Mouse (Mus musculus) midbrain, embryonic 13.5 days (tissue): Measurements from ENCODE around the gene Cdh26. TPM values are rescaled to one million over a fixed set of nuclear protein-coding genes. Genes with fewer than 3 reads are reported as not detected.

ENCODE experiments used
- ATAC-seq: fragments of 200-750 bp; cut with Nextera tagmentation; 2 replicates; pipeline ENCODE4 v1.8.0; 2017; ENCODE audit warnings: mild to moderate bottlenecking, moderate TSS enrichment, moderate library complexity
- H3K27ac ChIP-seq: fragments of 300-500 bp; sonication (generic); 2 replicates; pipeline ENCODE4 v1.5.1; 2015; ENCODE audit warnings: inconsistent platforms, mild to moderate bottlenecking, moderate library complexity
- H3K27me3 ChIP-seq: fragments of 300-500 bp; sonication (generic); 2 replicates; pipeline ENCODE4 v1.6.1; 2015; ENCODE audit warnings: mild to moderate bottlenecking, inconsistent platforms
- H3K36me3 ChIP-seq: fragments of 300-500 bp; sonication (generic); 2 replicates; pipeline ENCODE4 v1.6.1; 2015; ENCODE audit warnings: mild to moderate bottlenecking, inconsistent platforms
- H3K4me1 ChIP-seq: fragments of 300-500 bp; sonication (generic); replicated peaks from 2 replicates; pipeline ENCODE4 v1.6.1; 2015; ENCODE audit warnings: inconsistent platforms
- H3K4me2 ChIP-seq: fragments of 300-500 bp; sonication (generic); replicated peaks from 2 replicates; pipeline ENCODE4 v1.6.1; 2015; ENCODE audit warnings: moderate library complexity, mild to moderate bottlenecking, inconsistent platforms
- H3K4me3 ChIP-seq: fragments of 300-500 bp; sonication (generic); replicated peaks from 2 replicates; pipeline ENCODE4 v1.5.1; 2015; ENCODE audit warnings: mild to moderate bottlenecking, inconsistent platforms
- H3K9ac ChIP-seq: fragments of 300-500 bp; sonication (generic); replicated peaks from 2 replicates; pipeline ENCODE4 v1.6.1; 2015; ENCODE audit warnings: mild to moderate bottlenecking, inconsistent platforms
- H3K9me3 ChIP-seq: fragments of 300-500 bp; sonication (generic); 2 replicates; pipeline ENCODE4 v1.6.1; 2016; ENCODE audit warnings: mild to moderate bottlenecking, inconsistent platforms
- WGBS: fragments of 180-500 bp; shearing (Covaris S2); methylation state at CpG from one replicate; pipeline ENCODE4 v1.1.7; 2015; 5-methylcytosine and 5-hydroxymethylcytosine counted together
- polyA plus RNA-seq: library from polyadenylated mRNA; unstranded; fragments of >200 nt; fragmentation: Nextera tagmentation; extraction: Ambion mirVana; gene quantifications from 2 replicates; pipeline ENCODE4 v1.2.1, GENCODE M21; 2015

Cdh26 gene
- 0.16 and 0.22 TPM in 2 replicates for polyA plus RNA-seq

DNA sequence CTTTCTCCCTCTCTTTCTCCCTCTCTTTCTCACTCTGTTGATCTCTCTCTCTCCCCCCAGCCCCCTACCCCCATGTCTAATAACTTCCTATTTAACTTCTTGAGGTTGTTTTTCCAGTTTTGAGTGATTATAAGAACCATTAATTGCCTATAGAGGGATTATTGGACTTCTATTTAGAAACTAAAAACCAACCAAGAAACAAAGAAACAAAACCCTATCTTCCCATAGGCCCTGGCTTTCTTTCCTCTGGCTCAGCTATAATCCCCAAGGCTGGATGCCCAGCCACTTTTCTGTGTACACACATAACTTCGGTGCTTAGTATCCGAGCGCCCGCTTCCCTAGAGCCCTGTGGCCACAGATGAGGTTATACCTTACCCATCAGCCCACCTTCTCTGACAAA, at the start of gene Cdh26:
Gene Cdh26 (plus strand): TSS at position 301 of the 400 bp plus-strand sequence.
- no peak within 1 kb of the TSS for H3K4me3 ChIP-seq
- H3K27me3 ChIP-seq = no peaks in the 10 kb centered on the region
- no peak within 1 kb of the TSS for H3K9ac ChIP-seq
- H3K4me1 ChIP-seq = 0 out of 2 replicates have a peak, but pooled peaks cover 5% of the 10 kb centered on the region
- no peak within 1 kb of the TSS for H3K4me2 ChIP-seq
- H3K36me3 ChIP-seq = no peaks in the 10 kb centered on the region
- WGBS = 85% methylated on average over 4 of the region's 4 CpGs
- H3K27ac ChIP-seq = no peak within 1 kb of the TSS
- ATAC-seq = no peak
- no peaks in the 10 kb centered on the region for H3K9me3 ChIP-seq

GRCm38 (mm10) chr2:178407053-178407815, 23.1 kb upstream of the Cdh26 start, which contains the start of gene Sycp2:
Gene Sycp2, minus strand, starts transcription at chr2:178407685.
- H3K4me3 ChIP-seq = no peak within 1 kb of the TSS
- H3K36me3 ChIP-seq = no peaks in the 10 kb centered on the region
- WGBS = 87% methylated on average over 52 of the region's 52 CpGs
- 0 out of 2 replicates have a peak, but pooled peaks cover 2% of the 10 kb centered on the region for H3K4me1 ChIP-seq
- H3K4me2 ChIP-seq = no peak within 1 kb of the TSS
- H3K9ac ChIP-seq = no peak within 1 kb of the TSS
- H3K27ac ChIP-seq = no peak within 1 kb of the TSS
- ATAC-seq = peak; percentile 37; the same call in 1 of the 2 replicates
- H3K9me3 ChIP-seq = peaks cover 7% of the 10 kb centered on the region; the same call in 1 of the 2 replicates
- 0 out of 2 replicates have a peak, but pooled peaks cover under 1% of the 10 kb centered on the region for H3K27me3 ChIP-seq

DNA sequence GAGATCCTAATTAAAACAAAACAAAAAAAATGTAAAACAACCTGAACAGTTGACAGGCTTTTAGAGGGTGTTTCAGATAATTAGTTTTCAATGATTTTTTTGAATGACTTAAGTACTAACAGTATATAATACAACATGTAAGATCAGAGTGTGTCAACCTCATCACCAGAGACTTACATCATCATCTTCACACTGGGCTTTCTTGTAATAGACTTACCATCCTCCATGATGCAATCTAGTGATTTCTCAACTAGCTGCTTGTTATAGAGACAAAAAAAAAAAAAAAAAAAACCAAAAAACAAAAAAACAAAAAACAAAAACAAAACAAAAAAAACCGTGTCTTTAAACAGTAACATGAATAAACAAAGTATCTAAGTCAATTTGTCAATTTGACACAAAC, 21.3 kb upstream of the Cdh26 start:
- Histone ChIP-seq H3K36me3 (no peaks in the 10 kb centered on the region), H3K4me2 (no peak overlapping the region), H3K4me3 (no peak overlapping the region), H3K27me3 (peaks cover 19% of the 10 kb centered on the region), H3K9ac (no peak overlapping the region), H3K27ac (no peak overlapping the region), H3K9me3 (peaks cover 7% of the 10 kb centered on the region; the same call in 1 of the 2 replicates), H3K4me1 (peaks cover 13% of the 10 kb centered on the region)
- ATAC-seq = no peak
- WGBS = 78% methylated on average over 1 of the region's 1 CpGs

DNA sequence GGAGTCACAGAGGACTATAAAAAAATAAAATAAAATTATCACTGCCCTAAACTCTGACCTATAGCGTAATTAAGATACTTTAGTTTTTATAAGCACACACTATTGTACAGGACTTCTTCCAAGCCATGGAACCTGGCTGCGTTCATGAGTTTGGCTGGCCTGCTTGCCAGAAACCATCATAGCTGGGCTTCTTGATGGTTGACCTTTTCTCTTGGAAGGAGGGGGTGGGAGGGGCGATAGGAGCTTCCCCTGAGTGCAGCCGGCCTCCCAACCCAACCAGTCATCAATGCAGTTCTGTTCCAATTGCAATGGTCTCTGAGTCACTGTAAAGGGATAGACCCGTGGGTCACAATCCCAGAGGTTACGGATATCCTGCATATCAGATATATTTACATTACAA, 20.0 kb upstream of the Cdh26 start:
- peaks cover 7% of the 10 kb centered on the region; the same call in 1 of the 2 replicates for H3K9me3 ChIP-seq
- ATAC-seq = no peak
- H3K4me2 ChIP-seq = no peak overlapping the region
- no peak overlapping the region for H3K4me3 ChIP-seq
- WGBS = 84% methylated on average over 6 of the region's 6 CpGs
- H3K27ac ChIP-seq = no peak overlapping the region
- no peaks in the 10 kb centered on the region for H3K36me3 ChIP-seq
- H3K9ac ChIP-seq = no peak overlapping the region
- peaks cover 20% of the 10 kb centered on the region for H3K27me3 ChIP-seq
- peaks cover 22% of the 10 kb centered on the region for H3K4me1 ChIP-seq

DNA sequence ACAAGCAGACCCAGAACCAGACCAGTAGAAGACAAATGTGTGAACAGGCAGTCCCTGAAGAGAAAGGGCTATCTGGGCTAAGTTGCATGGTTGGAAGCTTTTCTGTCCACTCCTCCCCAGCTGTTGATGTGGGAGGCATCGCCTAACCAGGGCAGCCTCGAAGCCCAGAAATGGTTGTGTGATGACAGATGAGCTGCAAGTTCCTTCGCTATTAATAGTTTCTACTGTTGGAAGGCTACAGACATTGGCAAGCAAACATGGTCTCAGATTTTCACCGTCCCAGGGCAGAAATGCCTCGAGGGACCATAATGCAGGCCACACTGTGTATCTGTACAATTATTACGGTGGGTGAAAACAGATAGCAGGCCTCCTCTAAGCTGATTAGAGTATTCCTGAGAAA, 17.7 kb upstream of the Cdh26 start:
- Histone ChIP-seq H3K4me2 (no peak overlapping the region; the same call in 1 of the 2 replicates), H3K9me3 (peaks cover 2% of the 10 kb centered on the region; the same call in 1 of the 2 replicates), H3K27me3 (peaks cover 23% of the 10 kb centered on the region), H3K9ac (no peak overlapping the region), H3K27ac (no peak overlapping the region), H3K4me3 (no peak overlapping the region), H3K36me3 (no peaks in the 10 kb centered on the region), H3K4me1 (peaks cover 24% of the 10 kb centered on the region)
- WGBS = 77% methylated on average over 6 of the region's 6 CpGs
- no peak for ATAC-seq

DNA sequence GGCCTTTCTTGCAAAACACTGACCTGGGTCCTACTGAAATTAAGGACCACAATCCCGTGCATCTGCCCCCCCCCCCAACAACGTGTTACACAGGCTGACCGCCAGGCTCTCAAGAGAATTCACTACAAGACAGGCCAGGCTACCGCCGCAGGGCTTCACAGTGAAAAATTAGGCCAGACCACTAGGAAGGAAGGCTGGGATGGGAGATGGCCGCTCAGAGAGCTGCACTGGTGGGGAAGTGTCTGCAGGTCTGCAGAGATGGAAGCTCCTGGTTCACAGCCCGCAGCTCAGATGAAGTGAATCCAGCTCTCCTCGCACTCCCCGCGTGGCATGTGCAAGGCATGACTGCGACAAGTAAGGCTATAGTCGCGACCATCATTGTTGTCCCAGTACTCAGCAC, 17.2 kb upstream of the Cdh26 start:
- Histone ChIP-seq H3K4me2 (peak overlapping the region; percentile 95), H3K4me3 (peak overlapping the region; percentile 66), H3K27ac (no peak overlapping the region), H3K9ac (peak overlapping the region; percentile 66; the same call in 1 of the 2 replicates), H3K27me3 (peaks cover 23% of the 10 kb centered on the region), H3K4me1 (peaks cover 24% of the 10 kb centered on the region), H3K9me3 (no peaks in the 10 kb centered on the region), H3K36me3 (no peaks in the 10 kb centered on the region)
- WGBS = 66% methylated on average over 13 of the region's 13 CpGs
- ATAC-seq = no peak; the same call in 1 of the 2 replicates

- Histone ChIP-seq H3K36me3 (no peaks in the 10 kb centered on the region), H3K27ac (no peak overlapping the region), H3K9me3 (no peaks in the 10 kb centered on the region), H3K4me1 (peaks cover 24% of the 10 kb centered on the region), H3K4me2 (peak overlapping the region; percentile 95), H3K9ac (peak overlapping the region; percentile 66), H3K27me3 (peaks cover 23% of the 10 kb centered on the region), H3K4me3 (peak overlapping the region; percentile 66)
- 13% methylated on average over 72 of the region's 75 CpGs for WGBS
- ATAC-seq = peak; percentile 29
These were observed 16.7 kb upstream of the Cdh26 start for GRCm38 (mm10) chr2:178413481-178414260.

GRCm38 (mm10) chr2:178414261-178415149, 15.8 kb upstream of the Cdh26 start, which contains the start of the genes Ppp1r3d and Fam217b:
Gene Ppp1r3d, minus strand, starts transcription at chr2:178414472.
Gene Fam217b, plus strand, starts transcription at chr2:178414524.
- Histone ChIP-seq H3K27ac (peak within 1 kb of the TSS; percentile 76), H3K4me2 (peak within 1 kb of the TSS; percentile 95), H3K9ac (peak within 1 kb of the TSS; percentile 66), H3K4me3 (peak within 1 kb of the TSS; percentile 66), H3K9me3 (no peaks in the 10 kb centered on the region), H3K4me1 (peaks cover 22% of the 10 kb centered on the region), H3K36me3 (no peaks in the 10 kb centered on the region), H3K27me3 (peaks cover 23% of the 10 kb centered on the region)
- ATAC-seq = peak; percentile 91
- WGBS = under 1% methylated on average over 72 of the region's 74 CpGs

GRCm38 (mm10) chr2:178415150-178415448, 15.2 kb upstream of the Cdh26 start:
- Histone ChIP-seq H3K27me3 (peaks cover 23% of the 10 kb centered on the region), H3K36me3 (no peaks in the 10 kb centered on the region), H3K4me1 (peaks cover 22% of the 10 kb centered on the region), H3K27ac (0 out of 2 replicates have a peak overlapping the region, but pooled peaks have one; percentile 76), H3K9ac (peak overlapping the region; percentile 66; the same call in 1 of the 2 replicates), H3K4me3 (peak overlapping the region; percentile 66), H3K4me2 (peak overlapping the region; percentile 95), H3K9me3 (no peaks in the 10 kb centered on the region)
- no peak for ATAC-seq
- WGBS = 26% methylated on average over 3 of the region's 3 CpGs

DNA sequence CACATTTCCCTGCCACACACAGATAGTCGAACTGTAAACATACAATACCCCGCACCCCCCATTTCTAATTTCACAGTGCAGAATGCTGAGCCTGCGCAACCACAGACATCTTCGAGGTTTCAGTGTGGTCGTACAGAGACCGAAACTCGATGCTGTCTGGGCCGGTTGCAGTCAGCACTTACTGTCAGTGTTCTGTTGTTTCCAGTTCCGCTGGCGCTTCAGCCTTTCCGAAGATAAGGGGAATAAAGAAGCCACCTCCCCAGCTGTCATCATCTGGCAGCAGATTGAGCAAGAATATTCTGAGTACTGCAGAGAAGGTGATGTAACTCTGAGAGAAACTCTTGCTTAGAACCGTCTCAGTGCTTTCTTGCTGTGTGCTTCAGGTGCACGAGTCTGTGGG, 13.9 kb upstream of the Cdh26 start:
- H3K9ac ChIP-seq = no peak overlapping the region
- H3K36me3 ChIP-seq = no peaks in the 10 kb centered on the region
- no peaks in the 10 kb centered on the region for H3K9me3 ChIP-seq
- 84% methylated on average over 13 of the region's 13 CpGs for WGBS
- H3K4me3 ChIP-seq = no peak overlapping the region
- no peak for ATAC-seq
- H3K4me2 ChIP-seq = no peak overlapping the region
- H3K4me1 ChIP-seq = peaks cover 31% of the 10 kb centered on the region
- peaks cover 23% of the 10 kb centered on the region for H3K27me3 ChIP-seq
- H3K27ac ChIP-seq = no peak overlapping the region

DNA sequence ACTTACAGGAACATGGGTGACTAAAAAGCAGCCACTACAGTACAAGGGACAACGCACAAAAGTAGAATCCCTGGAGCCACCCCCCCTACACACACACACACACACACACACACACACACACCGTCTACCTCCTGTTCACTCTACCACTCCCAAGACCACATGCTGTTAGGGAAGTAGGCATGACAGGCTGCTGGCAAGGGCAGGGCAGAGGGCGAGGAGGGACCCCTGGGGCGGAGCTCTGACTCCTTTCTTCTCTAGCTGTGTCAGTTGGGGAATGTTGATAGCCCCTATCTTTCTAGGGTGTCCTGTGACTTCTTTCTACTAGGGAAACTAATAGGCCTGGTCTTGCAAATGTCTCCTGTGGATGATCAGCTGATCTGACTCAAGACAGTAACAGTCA, 13.4 kb upstream of the Cdh26 start:
- Histone ChIP-seq H3K9ac (no peak overlapping the region), H3K36me3 (no peaks in the 10 kb centered on the region)

More for the DNA sequence above, 13.4 kb upstream of the Cdh26 start:
- no peak for ATAC-seq
- Histone ChIP-seq H3K4me3 (no peak overlapping the region), H3K9me3 (no peaks in the 10 kb centered on the region), H3K27me3 (peaks cover 23% of the 10 kb centered on the region), H3K4me1 (peaks cover 31% of the 10 kb centered on the region), H3K27ac (no peak overlapping the region), H3K4me2 (no peak overlapping the region)
- WGBS = 79% methylated on average over 4 of the region's 4 CpGs
